Mouse (Mus musculus) liver, embryonic 13.5 days (tissue): ENCODE results near the gene Gm10228. TPM values are rescaled to one million over a fixed set of nuclear protein-coding genes. Genes with fewer than 3 reads are reported as not detected.
"Not testable (repeated sequence)": the region's sequence is repeated elsewhere in the genome, so short reads cannot be mapped to it uniquely, and the experiment has no call there.

Source experiments
- ATAC-seq: fragments of 200-750 bp; cut with Nextera tagmentation; 2 replicates; pipeline ENCODE4 v1.8.0; 2017; ENCODE audit warnings: low read depth, mild to moderate bottlenecking, moderate number of reproducible peaks, moderate library complexity
- DNase-seq: peaks from one replicate; pipeline ENCODE4 v3.0.0; 2022
- H3K27ac ChIP-seq: fragments of 300-500 bp; sonication (generic); 2 replicates; pipeline ENCODE4 v1.5.1; 2015; ENCODE audit warnings: moderate library complexity, mild to moderate bottlenecking, inconsistent platforms
- H3K27me3 ChIP-seq: fragments of 300-500 bp; sonication (generic); 2 replicates; pipeline ENCODE4 v1.6.1; 2015; ENCODE audit warnings: mild to moderate bottlenecking, inconsistent platforms
- H3K36me3 ChIP-seq: fragments of 300-500 bp; sonication (generic); 2 replicates; pipeline ENCODE4 v1.6.1; 2015; ENCODE audit warnings: mild to moderate bottlenecking, inconsistent platforms
- H3K4me1 ChIP-seq: fragments of 300-500 bp; sonication (generic); replicated peaks from 2 replicates; pipeline ENCODE4 v1.6.1; 2015; ENCODE audit warnings: inconsistent platforms
- H3K4me2 ChIP-seq: fragments of 300-500 bp; sonication (generic); 2 replicates; pipeline ENCODE4 v1.6.1; 2015; ENCODE audit warnings: inconsistent platforms, mild to moderate bottlenecking, moderate library complexity
- H3K4me3 ChIP-seq: fragments of 300-500 bp; sonication (generic); replicated peaks from 2 replicates; pipeline ENCODE4 v1.5.1; 2015; ENCODE audit warnings: mild to moderate bottlenecking, inconsistent platforms
- H3K9ac ChIP-seq: fragments of 300-500 bp; sonication (generic); 2 replicates; pipeline ENCODE4 v1.6.1; 2015; ENCODE audit warnings: mild to moderate bottlenecking, inconsistent platforms
- H3K9me3 ChIP-seq: fragments of 300-500 bp; sonication (generic); replicated peaks from 2 replicates; pipeline ENCODE4 v1.6.1; 2016; ENCODE audit warnings: inconsistent platforms
- WGBS: fragments of 180-500 bp; shearing (Covaris S2); methylation state at CpG from one replicate; pipeline ENCODE4 v1.1.7; 2015; ENCODE audit not compliant: insufficient replicate concordance; 5-methylcytosine and 5-hydroxymethylcytosine counted together
- polyA plus RNA-seq: library from polyadenylated mRNA; unstranded; fragments of >200 nt; fragmentation: Nextera tagmentation; extraction: Ambion mirVana; gene quantifications from 2 replicates; pipeline ENCODE4 v1.2.1, GENCODE M21; 2015

Gene Gm10228
- not detected in 2 replicates for polyA plus RNA-seq

GRCm38 (mm10) chr16:89041372-89041771 lies at the start of gene Gm10228:
TSS of gene Gm10228 (minus strand) at chr16:89041472.
- 59% methylated on average over 2 of the region's 4 CpGs for WGBS
- H3K9me3 ChIP-seq, H3K36me3 ChIP-seq, H3K9ac ChIP-seq, ATAC-seq, H3K4me2 ChIP-seq, DNase-seq, H3K27me3 ChIP-seq, H3K4me1 ChIP-seq, H3K27ac ChIP-seq, H3K4me3 ChIP-seq: not testable (repeated sequence)

GRCm38 (mm10) chr16:89071041-89071440 lies 29.8 kb upstream of the Gm10228 start:
- not testable (repeated sequence) for H3K4me1 ChIP-seq
- 42% methylated on average over 2 of the region's 2 CpGs for WGBS

GRCm38 (mm10) chr16:89063902-89064301 lies 22.6 kb upstream of the Gm10228 start, which contains the start of gene 1110025L11Rik:
TSS of gene 1110025L11Rik (minus strand) at chr16:89064002.
- not testable (repeated sequence) for H3K27ac ChIP-seq, DNase-seq, H3K36me3 ChIP-seq, H3K4me1 ChIP-seq, H3K4me2 ChIP-seq, H3K27me3 ChIP-seq, ATAC-seq, H3K9me3 ChIP-seq, H3K9ac ChIP-seq, H3K4me3 ChIP-seq
- no CpG with 5 or more reads among the region's 2 CpGs for WGBS

More at GRCm38 (mm10) chr16:89071041-89071440, 29.8 kb upstream of the Gm10228 start:
- not testable (repeated sequence) for ATAC-seq, H3K27ac ChIP-seq, H3K4me3 ChIP-seq, DNase-seq, H3K9ac ChIP-seq, H3K4me2 ChIP-seq, H3K36me3 ChIP-seq, H3K9me3 ChIP-seq, H3K27me3 ChIP-seq

GRCm38 (mm10) chr16:89047783-89048182 lies 6.5 kb upstream of the Gm10228 start, which contains the start of gene Krtap6-5:
TSS of gene Krtap6-5 (minus strand) at chr16:89047883.
- Histone ChIP-seq H3K4me2 (no peak within 1 kb of the TSS), H3K27ac (no peak within 1 kb of the TSS), H3K4me1 (no peaks in the 10 kb centered on the region), H3K27me3 (no peaks in the 10 kb centered on the region), H3K9me3 (no peaks in the 10 kb centered on the region), H3K4me3 (no peak within 1 kb of the TSS), H3K36me3 (no peaks in the 10 kb centered on the region), H3K9ac (no peak within 1 kb of the TSS)
- 63% methylated on average over 3 of the region's 3 CpGs for WGBS
- DNase-seq (no peak), ATAC-seq (no peak)

GRCm38 (mm10) chr16:89031399-89031798 lies 9.9 kb downstream of the Gm10228 start, which contains the start of gene Krtap6-1:
TSS of gene Krtap6-1 (plus strand) at chr16:89031699.
- H3K36me3 ChIP-seq, H3K4me3 ChIP-seq, H3K9me3 ChIP-seq, H3K4me2 ChIP-seq, H3K4me1 ChIP-seq, H3K27ac ChIP-seq, H3K27me3 ChIP-seq, ATAC-seq, H3K9ac ChIP-seq, DNase-seq: not testable (repeated sequence)
- WGBS: 76% methylated on average over 3 of the region's 3 CpGs

GRCm38 (mm10) chr16:89014984-89015383 lies 26.3 kb downstream of the Gm10228 start, which contains the start of gene Gm10229:
TSS of gene Gm10229 (plus strand) at chr16:89015284.
- not testable (repeated sequence) for H3K4me2 ChIP-seq, ATAC-seq, H3K36me3 ChIP-seq, H3K9ac ChIP-seq, H3K4me3 ChIP-seq, H3K27me3 ChIP-seq, DNase-seq, H3K9me3 ChIP-seq, H3K4me1 ChIP-seq, H3K27ac ChIP-seq
- WGBS: 46% methylated on average over 2 of the region's 3 CpGs

GRCm38 (mm10) chr16:89013973-89014372 lies 27.3 kb downstream of the Gm10228 start:
- no peak for ATAC-seq
- DNase-seq: no peak
- no peaks in the 10 kb centered on the region for H3K36me3 ChIP-seq

GRCm38 (mm10) chr16:89010659-89011058 lies 30.6 kb downstream of the Gm10228 start, which contains the start of gene Krtap22-2:
TSS of gene Krtap22-2 (minus strand) at chr16:89010759.
- Histone ChIP-seq H3K4me1 (no peaks in the 10 kb centered on the region), H3K27me3 (no peaks in the 10 kb centered on the region), H3K4me3 (no peak within 1 kb of the TSS), H3K9me3 (no peaks in the 10 kb centered on the region; the same call in 1 of the 2 replicates), H3K4me2 (no peak within 1 kb of the TSS), H3K9ac (no peak within 1 kb of the TSS), H3K36me3 (no peaks in the 10 kb centered on the region), H3K27ac (no peak within 1 kb of the TSS)
- 72% methylated on average over 5 of the region's 5 CpGs for WGBS
- DNase-seq (no peak), ATAC-seq (no peak)

More at GRCm38 (mm10) chr16:89013973-89014372, 27.3 kb downstream of the Gm10228 start:
- Histone ChIP-seq H3K9ac (no peak overlapping the region), H3K9me3 (no peaks in the 10 kb centered on the region; the same call in 1 of the 2 replicates), H3K4me3 (no peak overlapping the region), H3K4me1 (no peaks in the 10 kb centered on the region), H3K27me3 (no peaks in the 10 kb centered on the region), H3K27ac (no peak overlapping the region), H3K4me2 (no peak overlapping the region)
- WGBS: 86% methylated on average over 3 of the region's 3 CpGs

Other genes with a start within 250 kb of the Gm10228 start
- gene Gm20741, start 229.3 kb downstream of the Gm10228 start, polyA plus RNA-seq: not detected in 2 replicates
- not detected in 2 replicates for gene Krtap15, start 221.3 kb downstream of the Gm10228 start, polyA plus RNA-seq
- not detected in 2 replicates for gene Krtap14, start 215.3 kb downstream of the Gm10228 start, polyA plus RNA-seq
- not detected in 2 replicates for gene Krtap19-1, start 172.1 kb downstream of the Gm10228 start, polyA plus RNA-seq
- not detected in 2 replicates for gene Krtap19-2, start 167.2 kb downstream of the Gm10228 start, polyA plus RNA-seq
- not detected in 2 replicates for gene Krtap19-3, start 163.4 kb downstream of the Gm10228 start, polyA plus RNA-seq
- not detected in 2 replicates for gene Krtap19-4, start 156.4 kb downstream of the Gm10228 start, polyA plus RNA-seq
- gene Krtap19-5, start 145.0 kb downstream of the Gm10228 start, polyA plus RNA-seq: not detected in 2 replicates
- not detected in 2 replicates for gene Krtap19-9b, start 109.2 kb downstream of the Gm10228 start, polyA plus RNA-seq
- gene Krtap16-3, start 78.6 kb downstream of the Gm10228 start, polyA plus RNA-seq: not detected in 2 replicates
- gene Krtap22-2, start 30.7 kb downstream of the Gm10228 start, polyA plus RNA-seq: not detected in 2 replicates
- gene Gm10229, start 26.2 kb downstream of the Gm10228 start, polyA plus RNA-seq: not detected in 2 replicates
- gene Krtap6-1, start 9.8 kb downstream of the Gm10228 start, polyA plus RNA-seq: not detected in 2 replicates
- not detected in 2 replicates for gene Krtap6-5, start 6.4 kb upstream of the Gm10228 start, polyA plus RNA-seq
- gene 1110025L11Rik, start 22.5 kb upstream of the Gm10228 start, polyA plus RNA-seq: not detected in 2 replicates
- gene Krtap6-3, start 42.5 kb upstream of the Gm10228 start, polyA plus RNA-seq: not detected in 2 replicates
- gene Gm6358, start 99.4 kb upstream of the Gm10228 start, polyA plus RNA-seq: not detected in 2 replicates
- not detected in 2 replicates for gene Gm10061, start 109.6 kb upstream of the Gm10228 start, polyA plus RNA-seq
- not detected in 2 replicates for gene Gm9789, start 116.5 kb upstream of the Gm10228 start, polyA plus RNA-seq
- not detected in 2 replicates for gene Gm7735, start 128.0 kb upstream of the Gm10228 start, polyA plus RNA-seq
- not detected in 2 replicates for gene 1110057P08Rik, start 133.3 kb upstream of the Gm10228 start, polyA plus RNA-seq
- not detected in 2 replicates for gene Krtap20-2, start 164.4 kb upstream of the Gm10228 start, polyA plus RNA-seq